In genomic region chr5:136252899-136253298, GRCm38 (mm10) we compare ENCODE assay signal across 9 mouse cellular contexts. TPM values are rescaled to one million over a fixed set of nuclear protein-coding genes. Genes with fewer than 3 reads are reported as not detected.
DNase-seq lines count a peak whose midpoint lies in the region; ATAC-seq lines count a peak whose summit lies in the region.
"Had no signal": no experiment of that assay in that cellular context is flagged by ENCODE, and none has a peak within 500 bp of the region (broad histone marks: within the 10 kb centered on the region; RNA-seq: fewer than 3 reads in every experiment).

No protein-coding gene starts in this region.

- H3K4me3 ChIP-seq in limb, embryonic 13.5 days = no peak overlapping the region
- H3K4me3 ChIP-seq in stomach, embryonic 14.5 days (ENCODE audit: low read depth, low read length) = no peak overlapping the region
- H3K4me3 ChIP-seq: embryonic facial prominence, embryonic 13.5 days had no signal

- no peaks in the 10 kb centered on the region for H3K4me1 ChIP-seq in limb, embryonic 13.5 days
- H3K4me1 ChIP-seq in stomach, embryonic 14.5 days (ENCODE audit: control insufficient read depth, insufficient read depth, low read length) = no peaks in the 10 kb centered on the region

- ATAC-seq in common myeloid progenitor, adult 5-6 weeks (replicated peaks; ENCODE audit: low read depth, poor library complexity, severe bottlenecking) = peak; percentile 72
- ATAC-seq in limb, embryonic 13.5 days (ENCODE audit: low FRiP score, low read depth) = peak; percentile 29; the same call in 1 of the 2 replicates
- peak; percentile 38; the same call in 1 of the 2 replicates for ATAC-seq in stomach, embryonic 14.5 days (ENCODE audit: insufficient number of reproducible peaks, insufficient read depth, low FRiP score, low read depth)

- intact Hi-C loops in gastrocnemius, postnatal 14 days (cut with DNase I; ENCODE audit: low total_unique reads) = loop anchor here (2.0 kb wide), 1 partner anchor 52 kb away; no protein-coding TSS in a partner anchor

- DNase-seq in 3T3-L1 (ENCODE audit: low read depth, low spot score) (peak; percentile 89), adipocyte (ENCODE audit: low spot score) (peak; percentile 87)
- peak; percentile 75 for DNase-seq in gastrocnemius, postnatal 14 days
- peak; percentile 50 to 78 for DNase-seq in kidney, adult 8-10 months
- DNase-seq in naive thymus-derived CD4-positive, alpha-beta T cell, adult 2 months (ENCODE audit: low read depth) = peak; percentile 83

- H3K9me3 ChIP-seq in limb, embryonic 13.5 days = no peaks in the 10 kb centered on the region
- no peaks in the 10 kb centered on the region for H3K9me3 ChIP-seq in stomach, embryonic 14.5 days (ENCODE audit: control insufficient read depth, low read depth, low read length)
- H3K9me3 ChIP-seq: embryonic facial prominence, embryonic 13.5 days had no signal

- H3K36me3 ChIP-seq in limb, embryonic 13.5 days = peaks cover 34% of the 10 kb centered on the region
- H3K36me3 ChIP-seq in stomach, embryonic 14.5 days (ENCODE audit: control insufficient read depth, insufficient read depth, low read length) = no peaks in the 10 kb centered on the region

- H3K27me3 ChIP-seq in limb, embryonic 13.5 days = no peaks in the 10 kb centered on the region
- no peaks in the 10 kb centered on the region for H3K27me3 ChIP-seq in stomach, embryonic 14.5 days (ENCODE audit: control insufficient read depth, insufficient read depth, low read length)
- H3K27me3 ChIP-seq: embryonic facial prominence, embryonic 13.5 days had no signal

- H3K9ac ChIP-seq in limb, embryonic 13.5 days = no peak overlapping the region
- no peak overlapping the region for H3K9ac ChIP-seq in stomach, embryonic 14.5 days (replicated peaks; ENCODE audit: low read depth, low read length)
- H3K9ac ChIP-seq: embryonic facial prominence, embryonic 13.5 days had no signal

- no peak overlapping the region for H3K4me2 ChIP-seq in limb, embryonic 13.5 days (replicated peaks)
- H3K4me2 ChIP-seq in stomach, embryonic 14.5 days (replicated peaks; ENCODE audit: low read depth, low read length) = no peak overlapping the region
- H3K4me2 ChIP-seq: embryonic facial prominence, embryonic 13.5 days had no signal

- 12% methylated on average over 17 of the region's 17 CpGs for WGBS in limb, embryonic 13.5 days
- 20% methylated on average over 17 of the region's 17 CpGs for WGBS in stomach, embryonic 14.5 days

- no peak overlapping the region for H3K27ac ChIP-seq in limb, embryonic 13.5 days
- H3K27ac ChIP-seq in stomach, embryonic 14.5 days (ENCODE audit: low read length) = no peak overlapping the region
- H3K27ac ChIP-seq: embryonic facial prominence, embryonic 13.5 days had no signal

RNA-seq across cellular contexts. Expression of gene Sh2b2, which starts 6.5 kb away (rescaled TPM):
- 4.3 and 8.7 TPM in 2 replicates for total RNA-seq in common myeloid progenitor, adult 5-6 weeks (2017)
- total RNA-seq in gastrocnemius, postnatal 14 days (2021) = 1 to 10 TPM; 4.6 to 8.0 TPM
- 9.6 and 10.8 TPM in 2 replicates for polyA plus RNA-seq in limb, embryonic 13.5 days (2015; fragmentation: Nextera tagmentation; extraction: Ambion mirVana)
- 3.0 and 3.3 TPM in 2 replicates for polyA plus RNA-seq in stomach, embryonic 14.5 days (2014; fragmentation: Nextera tagmentation; extraction: Ambion mirVana)

RNA-seq across cellular contexts. Expression of gene Prkrip1, which starts 54.1 kb away (rescaled TPM):
- 24.2 and 67.2 TPM in 2 replicates for total RNA-seq in common myeloid progenitor, adult 5-6 weeks (2017)
- 10 to 100 TPM; 24.2 to 25.1 TPM for total RNA-seq in gastrocnemius, postnatal 14 days (2021)
- polyA plus RNA-seq in limb, embryonic 13.5 days (2015; fragmentation: Nextera tagmentation; extraction: Ambion mirVana) = 55.3 and 60.1 TPM in 2 replicates
- 49.5 and 50.9 TPM in 2 replicates for polyA plus RNA-seq in stomach, embryonic 14.5 days (2014; fragmentation: Nextera tagmentation; extraction: Ambion mirVana)
